Mouse (Mus musculus) forebrain, embryonic 10.5 days (tissue): ENCODE data around the gene Ptn. TPM values are rescaled to one million over a fixed set of nuclear protein-coding genes. Genes with fewer than 3 reads are reported as not detected.

Experiments used
- DNase-seq: peaks from one replicate; pipeline ENCODE4 v3.0.0-alpha.2; 2017; ENCODE audit warnings: low spot score; ENCODE audit errors: extremely low spot score
- H3K27ac ChIP-seq: fragments of 300-500 bp; sonication (generic); 2 replicates; pipeline ENCODE4 v1.5.1; 2016; ENCODE audit warnings: mild to moderate bottlenecking
- H3K27me3 ChIP-seq: fragments of 300-500 bp; sonication (generic); 2 replicates; pipeline ENCODE4 v1.6.1; 2016; ENCODE audit warnings: mild to moderate bottlenecking; ENCODE audit not compliant: poor library complexity, severe bottlenecking
- H3K36me3 ChIP-seq: fragments of 300-500 bp; sonication (generic); replicated peaks from 2 replicates; pipeline ENCODE4 v1.6.1; 2016; ENCODE audit warnings: mild to moderate bottlenecking, moderate library complexity
- H3K4me1 ChIP-seq: fragments of 300-500 bp; sonication (generic); 2 replicates; pipeline ENCODE4 v1.6.1; 2016
- H3K4me3 ChIP-seq: fragments of 300-500 bp; sonication (generic); 2 replicates; pipeline ENCODE4 v1.5.1; 2016; ENCODE audit warnings: mild to moderate bottlenecking, moderate library complexity
- H3K9me3 ChIP-seq: fragments of 300-500 bp; sonication (generic); 2 replicates; pipeline ENCODE4 v1.6.1; 2016; ENCODE audit warnings: mild to moderate bottlenecking, moderate library complexity
- WGBS: fragments of 180-500 bp; shearing (Covaris S2); methylation state at CpG from one replicate; pipeline ENCODE4 v1.1.7; 2016; 5-methylcytosine and 5-hydroxymethylcytosine counted together
- microRNA-seq: library from miRNA; unstranded; fragments of <30 nt; microRNA quantifications from one replicate; pipeline ENCODE4, GENCODE M21; 2017
- polyA plus RNA-seq: library from polyadenylated mRNA; unstranded; fragments of >200 nt; fragmentation: Nextera tagmentation; extraction: Ambion mirVana; gene quantifications from 2 replicates; pipeline ENCODE4 v1.2.1, GENCODE M21; 2016

Ptn gene
- polyA plus RNA-seq, 1 experiment from 2014 or later = 150 TPM

DNA sequence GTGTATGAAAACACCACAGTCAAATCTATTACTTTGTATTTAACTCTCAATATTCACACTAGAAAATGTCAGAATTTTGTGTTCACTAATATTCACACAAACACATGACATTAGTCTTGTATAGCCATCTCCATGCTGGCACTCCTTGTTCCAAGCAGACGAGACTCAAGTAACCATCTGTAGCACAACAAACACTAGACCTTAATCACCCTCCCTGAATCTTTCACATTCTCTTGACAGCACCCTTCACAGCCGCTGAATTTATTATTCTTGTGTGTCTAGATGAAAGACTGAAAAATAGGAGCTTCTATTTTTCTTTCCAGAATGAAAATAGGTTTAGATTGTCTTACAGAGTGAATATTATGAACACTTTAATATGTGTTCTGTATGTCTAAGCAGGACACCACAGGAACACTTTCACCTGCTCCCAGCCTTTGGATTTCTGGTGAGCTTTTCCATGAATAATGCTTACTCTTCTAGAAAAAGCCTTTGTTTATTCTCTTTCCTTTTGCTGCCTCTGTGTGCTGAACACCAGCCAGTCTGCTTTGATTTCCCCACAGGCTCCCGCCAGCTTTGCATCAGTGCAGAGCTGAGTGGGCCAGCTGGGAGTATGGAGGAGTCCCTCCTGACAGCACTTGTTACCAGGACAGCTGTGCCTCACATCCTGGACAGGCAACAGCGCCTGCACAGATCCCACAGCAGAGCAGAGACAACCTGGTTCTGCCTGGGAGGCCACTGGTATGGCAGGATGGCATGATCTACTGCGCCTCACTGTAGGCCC is 87.1 kb downstream of the Ptn start:
- Histone ChIP-seq H3K27me3 (no peaks in the 10 kb centered on the region), H3K27ac (peak overlapping the region; percentile 21; the same call in 1 of the 2 replicates), H3K4me3 (no peak overlapping the region), H3K4me1 (peaks cover 5% of the 10 kb centered on the region), H3K36me3 (peaks cover 35% of the 10 kb centered on the region), H3K9me3 (no peaks in the 10 kb centered on the region)
- 76% methylated on average over 5 of the region's 5 CpGs for WGBS
- DNase-seq = no peak

DNA sequence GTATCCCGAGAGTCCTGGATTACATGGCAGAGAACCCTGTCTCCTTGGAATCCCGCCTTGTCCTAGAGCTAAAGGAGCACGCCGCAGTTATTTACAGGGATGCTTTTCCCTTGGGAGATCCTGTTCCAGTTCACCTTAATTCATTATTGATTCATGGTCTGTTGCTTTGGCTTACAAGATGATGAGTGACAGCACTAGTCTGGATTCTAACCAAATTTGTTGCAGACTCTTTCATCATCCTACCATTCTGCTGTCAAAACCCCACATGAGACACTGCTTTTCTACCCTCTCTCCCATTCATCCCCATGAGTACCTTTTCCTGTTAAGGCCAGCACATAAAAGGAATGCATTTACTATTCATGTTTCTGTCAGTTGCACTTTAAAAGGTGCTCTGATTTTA is 96.7 kb downstream of the Ptn start:
- no peak for DNase-seq
- H3K36me3 ChIP-seq = peaks cover 53% of the 10 kb centered on the region
- no peaks in the 10 kb centered on the region for H3K27me3 ChIP-seq
- no peak overlapping the region for H3K4me3 ChIP-seq
- H3K27ac ChIP-seq = no peak overlapping the region
- no peaks in the 10 kb centered on the region for H3K4me1 ChIP-seq
- H3K9me3 ChIP-seq = no peaks in the 10 kb centered on the region
- 98% methylated on average over 4 of the region's 4 CpGs for WGBS

DNA sequence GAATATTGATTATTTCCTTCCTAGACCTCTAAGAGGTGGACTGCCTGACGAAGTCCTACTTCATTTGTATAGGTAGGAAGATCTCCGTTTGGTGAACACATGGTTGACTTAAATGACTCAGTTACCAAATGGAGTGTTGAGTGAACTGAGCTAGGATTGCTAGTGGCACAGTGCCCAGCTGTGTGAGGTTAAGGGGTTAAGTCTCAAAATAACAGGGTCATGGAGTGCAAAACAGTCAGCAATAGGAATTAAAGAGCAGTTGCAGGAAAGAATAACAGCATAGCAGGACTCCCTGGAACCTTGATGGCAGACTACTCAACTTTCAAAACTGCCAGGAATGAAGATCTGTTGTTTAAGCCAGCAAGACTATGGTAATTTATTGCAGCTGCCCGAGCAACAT is 114.5 kb downstream of the Ptn start:
- DNase-seq = no peak
- Histone ChIP-seq H3K4me3 (no peak overlapping the region), H3K36me3 (no peaks in the 10 kb centered on the region), H3K9me3 (no peaks in the 10 kb centered on the region), H3K27me3 (no peaks in the 10 kb centered on the region), H3K4me1 (peaks cover 11% of the 10 kb centered on the region), H3K27ac (no peak overlapping the region)
- WGBS = 40% methylated on average over 3 of the region's 3 CpGs

DNA sequence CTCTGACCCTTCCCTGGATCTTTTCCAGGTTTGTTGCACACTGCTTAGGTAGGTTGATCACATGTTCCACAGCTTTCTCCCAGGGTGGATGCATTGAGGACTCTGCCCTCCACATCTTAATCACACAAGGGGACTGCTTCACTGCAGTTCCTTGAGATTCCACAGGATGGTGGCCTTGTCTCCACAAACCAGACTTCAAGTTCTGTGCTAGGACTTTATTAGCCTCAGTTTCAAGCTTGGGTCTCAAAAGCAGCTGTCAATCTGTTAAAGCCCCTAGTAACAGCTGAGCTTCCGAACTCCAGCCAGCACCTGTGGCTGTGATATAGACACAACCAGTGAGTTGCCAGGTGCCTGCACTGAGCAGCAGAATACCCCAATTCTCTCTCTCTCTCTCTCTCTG is 118.5 kb downstream of the Ptn start:
- Histone ChIP-seq H3K36me3 (no peaks in the 10 kb centered on the region), H3K27ac (no peak overlapping the region), H3K9me3 (no peaks in the 10 kb centered on the region), H3K27me3 (no peaks in the 10 kb centered on the region), H3K4me1 (peaks cover 11% of the 10 kb centered on the region), H3K4me3 (no peak overlapping the region)
- 14% methylated on average over 1 of the region's 1 CpGs for WGBS
- peak; percentile 50 for DNase-seq

DNA sequence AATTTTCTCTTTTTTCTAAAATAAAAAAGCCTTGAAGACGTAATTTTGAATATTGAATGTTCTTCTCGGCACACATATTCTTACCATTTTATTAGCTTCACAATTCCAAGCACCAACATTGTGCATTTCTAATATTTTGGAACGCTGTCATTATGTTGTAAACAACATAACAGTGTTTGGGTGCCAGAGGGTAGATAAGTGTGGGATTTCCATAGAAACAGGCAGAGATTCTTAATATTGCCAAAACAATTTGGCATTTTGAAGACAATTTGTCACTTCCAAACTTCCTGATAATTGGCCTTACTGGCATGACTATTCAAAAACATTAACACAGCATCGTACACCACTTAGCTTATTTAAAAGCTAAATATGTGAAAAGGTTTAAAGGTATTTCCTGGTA is 119.1 kb downstream of the Ptn start:
- no peaks in the 10 kb centered on the region for H3K9me3 ChIP-seq
- no peak overlapping the region for H3K27ac ChIP-seq
- no peaks in the 10 kb centered on the region for H3K36me3 ChIP-seq
- no peaks in the 10 kb centered on the region for H3K27me3 ChIP-seq
- no peak overlapping the region for H3K4me3 ChIP-seq
- 89% methylated on average over 4 of the region's 4 CpGs for WGBS
- DNase-seq = no peak
- H3K4me1 ChIP-seq = peaks cover 11% of the 10 kb centered on the region

DNA sequence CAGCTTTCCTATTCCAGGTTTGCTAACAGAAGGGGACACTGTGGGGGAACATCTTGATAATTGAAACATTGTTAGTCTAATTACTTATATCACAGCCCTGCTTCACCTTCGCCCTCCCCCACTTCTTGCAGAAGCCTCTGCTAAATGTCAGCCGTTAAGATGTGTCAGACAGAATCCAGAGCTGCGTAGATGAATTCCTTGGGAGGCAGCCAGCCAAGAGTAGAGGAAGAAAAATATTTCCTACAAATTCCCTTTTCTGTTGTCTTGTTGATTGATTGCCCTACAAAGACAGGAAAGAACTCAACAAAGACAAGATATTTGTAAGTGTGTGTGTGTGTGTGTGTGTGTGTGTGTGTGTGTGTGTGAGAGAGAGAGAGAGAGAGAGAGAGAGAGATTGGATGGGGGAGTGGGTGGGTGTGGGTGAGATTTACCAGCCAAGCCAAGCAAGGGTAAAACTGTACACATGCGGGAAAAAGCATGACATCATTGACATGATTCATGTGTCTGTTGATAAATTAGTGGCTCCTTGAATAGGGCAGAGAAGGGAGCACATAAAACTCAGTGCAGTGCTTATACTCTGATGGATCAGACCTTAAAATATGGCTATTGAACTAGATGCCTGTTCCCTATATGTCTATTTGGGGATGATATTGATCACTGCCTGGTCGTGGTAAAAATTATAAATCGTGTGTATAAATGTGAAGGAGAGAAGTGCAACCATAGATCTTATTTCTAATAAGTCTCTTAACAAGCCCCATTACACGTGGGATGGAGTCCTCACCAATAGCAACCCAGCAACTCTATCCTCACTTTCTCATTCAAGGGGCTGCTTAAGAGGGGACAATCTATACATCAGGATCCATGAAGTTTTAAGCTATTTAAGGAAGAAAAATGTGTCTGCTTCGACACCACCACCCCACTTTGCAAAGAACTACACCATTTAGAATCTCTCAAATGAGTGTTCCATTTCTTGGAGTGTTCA is 133.0 kb downstream of the Ptn start:
- H3K4me3 ChIP-seq = no peak overlapping the region
- DNase-seq = no peak
- H3K4me1 ChIP-seq = peaks cover 17% of the 10 kb centered on the region
- no peak overlapping the region for H3K27ac ChIP-seq
- WGBS = 81% methylated on average over 8 of the region's 8 CpGs
- H3K9me3 ChIP-seq = no peaks in the 10 kb centered on the region
- H3K27me3 ChIP-seq = no peaks in the 10 kb centered on the region
- no peaks in the 10 kb centered on the region for H3K36me3 ChIP-seq

DNA sequence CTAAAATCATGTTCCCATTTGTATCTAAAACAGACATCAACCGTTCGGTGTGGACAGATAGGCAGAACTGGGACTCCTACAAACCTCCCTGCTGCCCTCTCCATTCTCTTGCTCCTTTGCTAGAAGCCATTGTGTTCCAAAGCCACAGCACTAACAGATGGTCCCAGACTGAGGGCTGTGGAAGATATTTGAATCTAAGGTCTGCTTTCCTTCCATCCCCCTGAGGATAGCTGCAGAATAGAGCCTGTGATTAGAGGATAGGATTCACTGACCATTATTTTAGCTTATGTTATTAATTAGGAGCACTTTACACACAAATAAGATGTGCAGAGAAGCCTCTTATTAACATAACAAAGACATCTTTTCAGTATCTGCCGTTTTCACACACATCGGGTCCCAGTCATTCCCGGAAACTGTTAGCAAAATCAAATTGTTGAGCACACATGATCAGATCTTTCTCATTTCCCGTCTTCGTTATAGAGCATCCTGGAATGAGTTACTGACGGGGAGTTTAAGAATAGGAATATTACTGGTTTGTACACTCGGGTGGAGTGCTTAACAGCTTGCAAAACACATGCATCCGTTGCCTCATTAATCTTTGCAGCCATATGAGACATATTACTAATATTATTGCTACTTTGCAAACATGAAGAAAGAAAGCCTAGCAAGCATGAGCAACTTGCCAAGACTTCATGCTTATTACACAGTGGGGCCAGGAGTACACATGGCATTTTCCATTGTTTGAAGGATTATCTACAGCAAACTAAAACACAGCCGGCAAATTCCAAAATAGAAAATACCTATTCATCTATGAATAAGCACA is 137.4 kb downstream of the Ptn start:
- H3K27me3 ChIP-seq = no peaks in the 10 kb centered on the region
- no peaks in the 10 kb centered on the region for H3K9me3 ChIP-seq
- DNase-seq = no peak
- H3K36me3 ChIP-seq = no peaks in the 10 kb centered on the region
- 82% methylated on average over 11 of the region's 11 CpGs for WGBS
- H3K27ac ChIP-seq = 0 out of 2 replicates have a peak overlapping the region, but pooled peaks have one; percentile 25
- H3K4me3 ChIP-seq = no peak overlapping the region
- H3K4me1 ChIP-seq = peaks cover 17% of the 10 kb centered on the region

DNA sequence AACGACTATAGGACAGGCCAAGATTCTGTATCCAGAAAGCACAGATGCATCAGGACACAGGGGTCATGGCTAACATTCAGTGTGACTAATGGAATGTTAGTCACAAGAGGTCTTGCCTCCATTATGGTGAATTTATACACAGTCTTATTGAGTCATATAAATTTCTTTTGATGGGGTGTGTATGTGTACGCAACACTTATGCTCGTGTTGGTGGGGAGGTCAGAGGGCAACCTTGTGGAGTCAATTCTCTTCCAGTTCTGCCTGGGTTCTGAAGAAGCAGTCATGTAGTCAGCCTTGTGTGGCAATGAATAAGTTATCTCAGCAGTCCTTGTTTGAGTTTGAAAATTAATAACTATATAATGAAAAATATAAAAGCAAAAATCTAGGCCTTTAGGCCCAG is 138.7 kb downstream of the Ptn start:
- H3K9me3 ChIP-seq = no peaks in the 10 kb centered on the region
- WGBS = 92% methylated on average over 3 of the region's 3 CpGs
- no peak overlapping the region for H3K27ac ChIP-seq
- H3K4me3 ChIP-seq = no peak overlapping the region
- no peaks in the 10 kb centered on the region for H3K36me3 ChIP-seq
- no peak for DNase-seq
- H3K27me3 ChIP-seq = no peaks in the 10 kb centered on the region
- H3K4me1 ChIP-seq = peaks cover 17% of the 10 kb centered on the region

Small RNA genes within 50 kb of the gene (microRNA-seq; reads per million reads assigned to microRNA genes)
- not detected for gene Gm25111
